Mouse (Mus musculus): ENCODE data around the gene Sorcs3. TPM values are rescaled to one million over a fixed set of nuclear protein-coding genes. Genes with fewer than 3 reads are reported as not detected.

The Sorcs3 gene
- polyA plus RNA-seq, 1 experiment, result not detected

GRCm38 (mm10) chr19:48548143-48548881, 342.5 kb downstream of the Sorcs3 start:
- no peak overlapping the region for H3K4me2 ChIP-seq (ENCODE audit: low read depth)
- TF ChIP-seq TCF12 (IDR thresholded peaks at IDR 0.05; ENCODE audit: insufficient read depth, poor library complexity, severe bottlenecking) (no peak), MYOD1 (IDR thresholded peaks at IDR 0.05; ENCODE audit: control insufficient read depth in 1 of 3, insufficient read length in 2 of 3, low read depth in 2 of 3) (no peak), MAX (IDR thresholded peaks at IDR 0.05; ENCODE audit: low read depth) (no peak), TCF3 (IDR thresholded peaks at IDR 0.05; ENCODE audit: insufficient read length, low read depth) (no peak), SRF (IDR thresholded peaks at IDR 0.05; ENCODE audit: control insufficient read depth, insufficient read length, low read depth) (no peak), REST (IDR thresholded peaks at IDR 0.05; ENCODE audit: insufficient read depth, insufficient read length) (no peak)
- no peaks in the 10 kb centered on the region for H3K36me3 ChIP-seq (ENCODE audit: control insufficient read depth, insufficient read depth)
- H3ac ChIP-seq (ENCODE audit: control insufficient read depth, insufficient read length), result no peak overlapping the region
- H3K79me2 ChIP-seq (ENCODE audit: control insufficient read depth, insufficient read depth), result no peaks in the 10 kb centered on the region
- no peak overlapping the region for H3K4me3 ChIP-seq
- no peaks in the 10 kb centered on the region for H3K27me3 ChIP-seq (ENCODE audit: control insufficient read depth, insufficient read depth, insufficient read length)

GRCm38 (mm10) chr19:48559432-48559831, 353.6 kb downstream of the Sorcs3 start:
- Histone ChIP-seq H3K79me2 (ENCODE audit: control insufficient read depth, insufficient read depth) (no peaks in the 10 kb centered on the region), H3K27me3 (ENCODE audit: control insufficient read depth, insufficient read depth, insufficient read length) (no peaks in the 10 kb centered on the region), H3K4me3 (no peak overlapping the region), H3ac (ENCODE audit: control insufficient read depth, insufficient read length) (no peak overlapping the region), H3K36me3 (ENCODE audit: control insufficient read depth, insufficient read depth) (no peaks in the 10 kb centered on the region), H3K4me2 (ENCODE audit: low read depth) (no peak overlapping the region)
- TF ChIP-seq REST (IDR thresholded peaks at IDR 0.05; ENCODE audit: insufficient read depth, insufficient read length), result no peak
- TF ChIP-seq MYOD1 (IDR thresholded peaks at IDR 0.05; ENCODE audit: control insufficient read depth in 1 of 3, insufficient read length in 2 of 3, low read depth in 2 of 3), result no peak
- TF ChIP-seq POLR2A (IDR thresholded peaks at IDR 0.05; ENCODE audit: insufficient read length, low read depth), result no peak
- no peak for TF ChIP-seq MAX (IDR thresholded peaks at IDR 0.05; ENCODE audit: low read depth)
- no peak for TF ChIP-seq SRF (IDR thresholded peaks at IDR 0.05; ENCODE audit: control insufficient read depth, insufficient read length, low read depth)
- TF ChIP-seq CEBPB (IDR thresholded peaks at IDR 0.05; ENCODE audit: insufficient read depth, poor library complexity, severe bottlenecking), result no peak
- TF ChIP-seq TCF12 (IDR thresholded peaks at IDR 0.05; ENCODE audit: insufficient read depth, poor library complexity, severe bottlenecking), result no peak
- no peak for TF ChIP-seq E2F4 (IDR thresholded peaks at IDR 0.05; ENCODE audit: insufficient read depth)
- TF ChIP-seq MYOG (IDR thresholded peaks at IDR 0.05; ENCODE audit: control insufficient read depth in 1 of 3, insufficient read depth in 1 of 3, insufficient read length in 2 of 3, low read depth in 2 of 3), result no peak
- no peak for TF ChIP-seq POLR2AphosphoS2 (IDR thresholded peaks at IDR 0.05; ENCODE audit: insufficient read length, low read depth)

- H3K79me2 ChIP-seq (ENCODE audit: control insufficient read depth, insufficient read depth), result no peaks in the 10 kb centered on the region
- no peak overlapping the region for H3ac ChIP-seq (ENCODE audit: control insufficient read depth, insufficient read length)
- TF ChIP-seq MAX (IDR thresholded peaks at IDR 0.05; ENCODE audit: low read depth) (no peak), REST (IDR thresholded peaks at IDR 0.05; ENCODE audit: insufficient read depth, insufficient read length) (no peak)
- no peaks in the 10 kb centered on the region for H3K36me3 ChIP-seq (ENCODE audit: control insufficient read depth, insufficient read depth)
- H3K4me2 ChIP-seq (ENCODE audit: low read depth), result no peak overlapping the region
- H3K27me3 ChIP-seq (ENCODE audit: control insufficient read depth, insufficient read depth, insufficient read length), result no peaks in the 10 kb centered on the region
- H3K4me3 ChIP-seq, result no peak overlapping the region
These were observed 369.9 kb downstream of the Sorcs3 start for GRCm38 (mm10) chr19:48575736-48576135.

GRCm38 (mm10) chr19:48577169-48577568, 371.3 kb downstream of the Sorcs3 start:
- H3K4me2 ChIP-seq (ENCODE audit: low read depth), result no peak overlapping the region
- H3K27me3 ChIP-seq (ENCODE audit: control insufficient read depth, insufficient read depth, insufficient read length), result no peaks in the 10 kb centered on the region
- no peak for TF ChIP-seq CEBPB (IDR thresholded peaks at IDR 0.05; ENCODE audit: insufficient read depth, poor library complexity, severe bottlenecking)
- no peak for TF ChIP-seq POLR2A (IDR thresholded peaks at IDR 0.05; ENCODE audit: insufficient read length, low read depth)
- no peak for TF ChIP-seq REST (IDR thresholded peaks at IDR 0.05; ENCODE audit: insufficient read depth, insufficient read length)
- no peak for TF ChIP-seq POLR2AphosphoS2 (IDR thresholded peaks at IDR 0.05; ENCODE audit: insufficient read length, low read depth)
- TF ChIP-seq SRF (IDR thresholded peaks at IDR 0.05; ENCODE audit: control insufficient read depth, insufficient read length, low read depth), result no peak
- TF ChIP-seq MYOD1 (IDR thresholded peaks at IDR 0.05; ENCODE audit: control insufficient read depth in 1 of 3, insufficient read length in 2 of 3, low read depth in 2 of 3), result no peak
- TF ChIP-seq TCF12 (IDR thresholded peaks at IDR 0.05; ENCODE audit: insufficient read depth, poor library complexity, severe bottlenecking), result no peak
- TF ChIP-seq MYOG (IDR thresholded peaks at IDR 0.05; ENCODE audit: control insufficient read depth in 1 of 3, insufficient read depth in 1 of 3, insufficient read length in 2 of 3, low read depth in 2 of 3), result no peak
- no peak for TF ChIP-seq TCF3 (IDR thresholded peaks at IDR 0.05; ENCODE audit: insufficient read length, low read depth)
- no peak for TF ChIP-seq USF1 (IDR thresholded peaks at IDR 0.05; ENCODE audit: low read depth)
- TF ChIP-seq MAX (IDR thresholded peaks at IDR 0.05; ENCODE audit: low read depth), result no peak
- no peak for TF ChIP-seq E2F4 (IDR thresholded peaks at IDR 0.05; ENCODE audit: insufficient read depth)
- no peaks in the 10 kb centered on the region for H3K79me2 ChIP-seq (ENCODE audit: control insufficient read depth, insufficient read depth)
- no peaks in the 10 kb centered on the region for H3K36me3 ChIP-seq (ENCODE audit: control insufficient read depth, insufficient read depth)
- H3ac ChIP-seq (ENCODE audit: control insufficient read depth, insufficient read length), result no peak overlapping the region
- no peak overlapping the region for H3K4me3 ChIP-seq

GRCm38 (mm10) chr19:48584938-48585560, 379.2 kb downstream of the Sorcs3 start:
- Histone ChIP-seq H3K36me3 (ENCODE audit: control insufficient read depth, insufficient read depth) (no peaks in the 10 kb centered on the region), H3K4me3 (no peak overlapping the region), H3K4me2 (ENCODE audit: low read depth) (no peak overlapping the region), H3K79me2 (ENCODE audit: control insufficient read depth, insufficient read depth) (no peaks in the 10 kb centered on the region), H3K27me3 (ENCODE audit: control insufficient read depth, insufficient read depth, insufficient read length) (no peaks in the 10 kb centered on the region), H3ac (ENCODE audit: control insufficient read depth, insufficient read length) (no peak overlapping the region)
- TF ChIP-seq MYOD1 (IDR thresholded peaks at IDR 0.05; ENCODE audit: control insufficient read depth in 1 of 3, insufficient read length in 2 of 3, low read depth in 2 of 3) (no peak), SRF (IDR thresholded peaks at IDR 0.05; ENCODE audit: control insufficient read depth, insufficient read length, low read depth) (no peak), TCF3 (IDR thresholded peaks at IDR 0.05; ENCODE audit: insufficient read length, low read depth) (no peak), CEBPB (IDR thresholded peaks at IDR 0.05; ENCODE audit: insufficient read depth, poor library complexity, severe bottlenecking) (no peak), MAX (IDR thresholded peaks at IDR 0.05; ENCODE audit: low read depth) (no peak), POLR2A (IDR thresholded peaks at IDR 0.05; ENCODE audit: insufficient read length, low read depth) (no peak), MYOG (IDR thresholded peaks at IDR 0.05; ENCODE audit: control insufficient read depth in 1 of 3, insufficient read depth in 1 of 3, insufficient read length in 2 of 3, low read depth in 2 of 3) (no peak), TCF12 (IDR thresholded peaks at IDR 0.05; ENCODE audit: insufficient read depth, poor library complexity, severe bottlenecking) (no peak)
